Mouse (Mus musculus) telencephalon, adult 2 months (tissue): ENCODE data around the gene Mlana.

Source experiments
- DNase-seq: peaks from one replicate; pipeline ENCODE4 v3.0.0-alpha.2; 2011; ENCODE audit warnings: low read depth, low spot score

The Mlana gene

DNA sequence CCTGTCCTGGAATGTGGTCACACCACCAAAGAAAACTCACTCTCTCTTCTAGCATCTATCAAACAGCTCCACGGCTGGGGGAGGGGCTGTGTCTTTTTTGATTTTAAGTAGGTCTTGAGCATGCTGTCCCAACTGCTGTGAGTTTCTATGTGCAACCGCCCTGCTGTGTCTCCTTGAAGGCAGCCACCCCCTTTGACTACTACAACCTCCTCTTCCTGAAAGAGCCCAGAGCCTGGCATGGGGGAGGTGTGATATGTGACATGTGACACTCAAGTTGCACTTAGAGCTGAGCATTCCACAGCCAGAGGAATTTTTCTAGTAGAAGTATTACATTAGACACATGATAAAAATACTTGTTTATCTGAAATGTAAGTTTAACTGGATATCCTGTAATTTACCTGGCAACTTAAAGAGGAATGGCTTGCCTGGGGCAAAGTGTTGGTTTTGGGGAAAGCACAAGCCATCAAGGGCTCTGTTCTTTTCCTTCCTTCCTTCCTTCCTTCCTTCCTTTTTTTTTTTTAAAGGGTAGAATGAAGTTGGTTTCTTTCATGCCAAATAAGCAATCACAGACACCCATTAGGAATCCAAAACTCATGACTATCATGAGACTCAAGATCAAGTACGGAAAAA, at the start of gene Mlana:
Mlana (plus strand) TSS at position 580 of the 630 bp plus-strand sequence.
- DNase-seq = no peak

DNA sequence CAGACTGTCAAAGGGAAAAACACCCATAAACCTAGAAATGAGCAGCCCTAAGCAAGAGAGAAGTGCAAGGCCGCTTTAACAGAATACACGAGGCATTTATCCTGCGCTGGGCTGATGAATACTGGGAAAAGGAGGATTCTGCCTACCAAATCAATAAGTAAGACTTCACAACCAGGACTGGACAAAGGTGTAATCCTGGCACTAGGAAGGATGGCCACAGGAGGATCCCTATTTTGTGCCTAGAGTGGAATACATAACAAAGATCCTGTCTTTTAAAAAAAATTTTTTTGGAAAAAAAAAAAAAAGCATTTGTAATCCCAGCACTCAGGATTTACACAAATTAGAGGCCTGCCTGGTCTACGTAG, 49.1 kb upstream of the Mlana start:
- DNase-seq = no peak

DNA sequence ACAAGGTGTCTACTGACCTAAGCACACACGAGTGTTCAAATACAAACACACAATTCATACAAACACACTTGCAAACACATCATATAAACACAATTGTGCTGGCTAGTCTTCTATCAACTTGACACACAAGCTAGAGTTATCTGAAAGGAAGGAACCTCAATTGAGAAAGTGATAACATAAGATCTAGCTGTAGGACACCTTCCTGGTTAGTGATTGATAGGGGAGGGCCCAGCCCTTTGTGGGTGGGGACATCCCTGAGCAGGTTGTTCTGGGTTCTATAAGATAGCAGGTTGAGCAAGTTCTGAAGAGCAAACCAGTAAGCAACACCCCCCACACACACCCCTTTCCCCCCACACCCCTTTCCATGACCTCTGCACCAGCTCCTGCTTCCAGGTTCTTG, 47.9 kb upstream of the Mlana start:
- DNase-seq = no peak

- no peak for DNase-seq
Measured at GRCm38 (mm10) chr19:29653768-29654265, 43.8 kb upstream of the Mlana start.

DNA sequence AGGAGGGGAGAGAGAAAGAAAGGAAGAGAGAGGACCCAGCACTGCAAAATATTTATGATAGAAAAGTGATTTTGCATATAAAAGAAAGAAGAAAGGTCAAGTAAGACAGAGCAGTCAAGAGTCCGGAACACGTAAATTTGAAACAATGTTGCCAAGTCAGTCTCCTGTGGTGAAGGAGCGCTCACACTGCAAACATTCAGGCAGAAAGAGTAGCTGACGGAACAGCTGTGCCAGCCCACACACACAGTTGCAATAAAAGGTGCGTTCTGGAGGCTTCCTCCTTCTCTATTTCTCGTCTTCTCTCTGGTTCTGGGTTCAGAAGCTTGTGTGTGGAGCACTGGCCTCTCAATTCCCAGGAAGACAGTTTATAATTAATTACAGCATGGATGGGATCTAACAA, 42.5 kb upstream of the Mlana start:
- DNase-seq = no peak

DNA sequence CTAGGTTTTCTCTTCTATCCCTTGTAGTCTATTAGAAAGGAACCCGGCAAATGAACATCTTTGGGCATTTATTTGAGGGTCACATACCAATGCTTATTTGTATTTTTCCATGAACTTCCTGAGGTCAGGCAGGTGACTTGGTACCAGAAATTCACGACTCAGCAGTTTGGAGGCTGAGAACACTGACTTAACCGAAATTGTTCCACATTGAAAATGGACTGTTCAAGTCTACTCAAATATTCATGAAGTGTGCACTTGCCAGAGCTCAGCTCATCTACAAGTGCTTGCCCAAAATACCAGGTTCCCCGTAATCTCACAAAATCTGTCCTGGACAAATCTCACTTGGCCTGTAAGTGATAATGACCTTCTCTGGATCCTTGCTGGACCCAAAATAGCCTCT, 41.6 kb upstream of the Mlana start:
- no peak for DNase-seq

- DNase-seq = no peak
Measured at GRCm38 (mm10) chr19:29656620-29657019, 41.0 kb upstream of the Mlana start.

- DNase-seq = no peak
Measured at GRCm38 (mm10) chr19:29657033-29657432, 40.6 kb upstream of the Mlana start.

- no peak for DNase-seq
Measured at GRCm38 (mm10) chr19:29657558-29657957, 40.1 kb upstream of the Mlana start.

GRCm38 (mm10) chr19:29658836-29659235, 38.8 kb upstream of the Mlana start:
- no peak for DNase-seq

DNA sequence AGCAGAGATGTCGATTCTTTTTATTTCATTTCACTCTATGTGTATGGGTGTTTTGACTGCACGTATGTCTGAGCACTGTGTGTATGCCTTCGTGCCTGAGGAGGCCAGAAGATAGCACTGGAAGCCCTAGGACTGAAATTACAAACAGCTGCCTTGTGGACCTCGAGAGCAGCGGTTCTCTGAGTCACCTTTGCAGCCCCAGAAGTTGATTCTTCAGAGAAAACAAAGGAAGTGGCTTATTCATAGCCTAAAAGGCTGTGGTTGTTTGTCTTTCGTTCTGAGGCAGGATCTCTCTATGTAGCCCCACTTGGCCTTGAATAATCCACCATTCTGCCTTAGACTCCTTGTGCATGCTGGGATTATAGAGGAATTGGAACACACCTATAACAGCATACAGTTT, 37.9 kb upstream of the Mlana start:
- DNase-seq = no peak

DNA sequence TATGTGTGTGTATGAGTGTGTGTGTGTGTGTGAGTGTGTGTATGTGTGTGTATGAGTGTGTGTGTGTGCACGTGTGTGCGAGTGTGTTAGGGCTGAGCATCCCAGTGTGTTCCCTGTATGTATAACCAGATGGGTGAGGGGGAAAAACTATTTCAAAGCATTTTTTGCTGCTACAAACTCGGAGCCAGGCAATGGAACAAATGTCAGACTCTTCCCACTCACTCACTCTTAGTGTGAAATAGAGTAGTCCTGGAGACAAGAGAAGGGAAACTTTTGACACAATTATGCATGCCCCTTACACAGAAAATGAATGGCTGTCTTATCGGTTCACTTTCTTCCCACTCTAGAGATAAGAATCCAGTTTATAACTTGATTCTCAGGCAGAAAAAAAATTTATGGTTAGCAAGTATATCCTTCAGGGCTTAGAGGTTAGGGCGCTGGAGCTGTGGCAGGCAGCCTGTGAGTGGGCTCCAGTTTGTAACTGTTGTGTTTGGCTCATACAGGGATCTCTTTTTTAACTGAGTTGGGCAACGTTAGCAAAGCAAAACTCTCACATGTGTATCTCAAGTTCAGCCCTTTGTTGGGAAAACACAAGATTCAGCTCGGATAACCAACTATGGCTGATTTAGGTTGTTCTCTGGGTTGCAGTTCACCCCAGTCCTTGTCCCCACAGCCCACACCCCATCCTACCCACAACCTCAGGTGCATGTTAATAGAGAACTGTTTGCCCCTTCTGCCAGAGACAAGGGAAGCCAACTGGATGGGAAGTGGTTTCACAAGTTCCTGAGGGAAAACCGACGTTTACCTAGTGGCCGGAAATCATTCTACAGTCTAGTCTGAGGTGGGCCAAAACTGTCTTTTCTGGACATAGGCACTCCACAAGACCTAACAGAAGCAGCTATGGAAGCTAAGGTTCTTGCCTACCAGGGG, 36.5 kb upstream of the Mlana start:
- DNase-seq = peak; percentile 59

GRCm38 (mm10) chr19:29661974-29662580, 35.5 kb upstream of the Mlana start:
- DNase-seq = peak; percentile 58

GRCm38 (mm10) chr19:29663780-29664179, 33.8 kb upstream of the Mlana start:
- no peak for DNase-seq

GRCm38 (mm10) chr19:29664934-29665333, 32.7 kb upstream of the Mlana start:
- no peak for DNase-seq

- DNase-seq = no peak
Measured at GRCm38 (mm10) chr19:29666164-29666563, 31.5 kb upstream of the Mlana start.

DNA sequence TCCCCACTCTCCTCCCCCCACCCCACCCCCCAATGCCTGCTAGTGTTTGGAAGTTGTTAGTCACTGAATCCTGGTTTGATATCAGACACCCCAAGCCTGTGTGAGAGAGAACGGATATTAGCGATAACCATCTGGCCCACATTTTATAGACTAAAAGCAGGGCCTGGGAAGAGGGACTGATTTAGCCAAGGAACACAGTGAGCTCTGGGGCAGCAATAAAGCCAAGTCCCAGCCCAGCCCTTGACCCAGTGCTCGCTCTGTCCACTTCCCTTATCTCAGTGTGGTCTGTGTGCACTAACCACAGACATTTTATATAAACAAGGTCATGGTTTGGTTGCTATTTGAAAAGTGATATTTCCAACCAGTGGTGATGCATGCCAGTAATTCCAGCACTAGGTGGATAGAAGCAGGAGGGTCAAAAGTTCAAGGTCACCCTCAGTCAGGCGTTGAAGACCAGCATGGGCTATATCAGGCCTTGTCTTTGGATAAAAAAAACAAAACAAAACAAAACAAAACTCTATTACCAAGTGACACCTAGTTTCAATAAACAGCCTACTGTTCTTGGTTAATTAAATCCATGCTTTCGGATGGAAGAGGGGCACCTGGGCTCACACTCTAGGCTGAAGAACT, 30.5 kb upstream of the Mlana start:
- no peak for DNase-seq

DNA sequence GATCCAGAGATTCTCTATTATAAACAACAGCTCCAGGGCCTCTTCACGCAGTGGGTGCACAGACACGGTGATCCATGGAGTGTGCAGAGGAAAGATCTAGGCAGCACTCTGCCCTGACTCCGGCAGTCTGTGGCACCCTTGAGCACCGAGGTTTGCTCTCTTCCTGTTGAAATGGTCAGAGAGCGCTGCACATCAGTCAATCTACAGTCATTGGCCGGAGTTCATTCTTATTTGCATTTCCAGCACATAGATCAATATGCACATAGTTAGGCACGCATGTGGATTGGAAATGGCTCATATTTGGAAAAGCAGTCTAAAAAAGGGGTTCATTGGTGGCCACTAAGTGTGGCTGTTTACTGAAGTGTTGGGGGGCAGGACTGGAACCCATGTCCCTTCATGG, 29.5 kb upstream of the Mlana start:
- DNase-seq = no peak

GRCm38 (mm10) chr19:29670247-29670646, 27.4 kb upstream of the Mlana start:
- DNase-seq = no peak

- DNase-seq = no peak
Measured at GRCm38 (mm10) chr19:29671160-29671559, 26.5 kb upstream of the Mlana start.

- no peak for DNase-seq
Measured at GRCm38 (mm10) chr19:29672660-29673059, 25.0 kb upstream of the Mlana start.

DNA sequence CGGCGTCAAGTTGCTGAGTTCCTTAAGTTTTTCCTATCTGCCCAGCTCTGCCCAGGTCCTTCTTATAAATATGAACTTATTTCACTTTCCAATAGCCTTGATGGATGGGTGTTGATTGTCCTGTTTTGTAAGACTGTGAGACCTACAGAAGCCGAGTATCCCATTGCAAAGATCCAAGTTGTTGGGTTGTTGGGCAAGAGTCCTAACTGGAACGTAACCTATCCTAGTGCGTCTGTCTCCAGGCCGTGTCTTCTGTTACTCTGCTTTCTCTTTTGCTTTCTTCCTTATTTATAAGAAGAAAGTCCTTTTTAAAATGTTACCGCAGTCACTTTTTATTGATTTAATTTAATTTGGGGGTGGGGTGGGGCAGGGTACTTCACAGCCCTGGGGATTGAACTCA, 22.7 kb upstream of the Mlana start:
- DNase-seq = no peak
